Mouse (Mus musculus) C2C12 (cell line): ENCODE data around the gene Elf1. TPM values are rescaled to one million over a fixed set of nuclear protein-coding genes. Genes with fewer than 3 reads are reported as not detected.
A peak's percentile ranks its signal among the peaks of the same experiment; 100 is the strongest.
"Not testable (repeated sequence)": the region's sequence is repeated elsewhere in the genome, so short reads cannot be mapped to it uniquely, and the experiment has no call there.

Experiments
- H3K27me3 ChIP-seq: one replicate; pipeline ENCODE4 v1.6.1; 2011; ENCODE audit not compliant: control insufficient read depth, insufficient read depth, insufficient read length
- H3K36me3 ChIP-seq: one replicate; pipeline ENCODE4 v1.6.1; 2011; ENCODE audit not compliant: control insufficient read depth, insufficient read depth
- H3K4me3 ChIP-seq: one replicate; pipeline ENCODE4 v1.5.1; 2011; ENCODE audit warnings: mild to moderate bottlenecking, control low read depth; ENCODE audit not compliant: poor library complexity, insufficient read depth, severe bottlenecking
- H3K79me2 ChIP-seq: one replicate; pipeline ENCODE4 v1.6.1; 2011; ENCODE audit not compliant: control insufficient read depth, insufficient read depth
- H3K79me3 ChIP-seq: one replicate; pipeline ENCODE4 v1.6.1; 2011; ENCODE audit warnings: low read depth, control low read depth
- H3ac ChIP-seq: one replicate; pipeline ENCODE3; 2011; ENCODE audit warnings: low read depth; ENCODE audit not compliant: control insufficient read depth, insufficient read length
- CEBPB ChIP-seq: IDR thresholded peaks from one replicate; pipeline ENCODE4 v1.6.1; 2011; ENCODE audit warnings: low read depth, mild to moderate bottlenecking, control low read depth, moderate library complexity
- CTCF ChIP-seq: IDR thresholded peaks from one replicate; pipeline ENCODE4 v1.5.1; 2011; ENCODE audit not compliant: control insufficient read depth, insufficient read depth, insufficient read length
- FOSL1 ChIP-seq: IDR thresholded peaks from one replicate; pipeline ENCODE4 v1.8.0; 2011; ENCODE audit warnings: mild to moderate bottlenecking, low read length; ENCODE audit not compliant: poor library complexity, insufficient read depth, severe bottlenecking
- MAX ChIP-seq: IDR thresholded peaks from one replicate; pipeline ENCODE4 v1.6.1; 2011; ENCODE audit warnings: mild to moderate bottlenecking, control low read depth
- MYOD1 ChIP-seq: IDR thresholded peaks from one replicate; pipeline ENCODE4 v1.6.1; 2011; ENCODE audit warnings: low read depth; ENCODE audit not compliant: control insufficient read depth, insufficient read length
- MYOG ChIP-seq: IDR thresholded peaks from one replicate; pipeline ENCODE4 v1.6.1; 2011; ENCODE audit not compliant: control insufficient read depth, insufficient read length; ENCODE audit errors: extremely low read depth
- USF1 ChIP-seq: IDR thresholded peaks from one replicate; pipeline ENCODE4 v1.6.1; 2011; ENCODE audit warnings: low read depth, mild to moderate bottlenecking, control low read depth, moderate library complexity
- polyA plus RNA-seq: library from polyadenylated mRNA; unstranded; fragments of >200 nt; fragmentation: generic; extraction: Trizol; gene quantifications from one replicate; pipeline ENCODE4 v1.2.1, GENCODE M21; 2012; ENCODE audit warnings: missing spikeins

The Elf1 gene
- polyA plus RNA-seq, 1 experiment, result 3.4 TPM

- no peaks in the 10 kb centered on the region for H3K79me3 ChIP-seq
- TF ChIP-seq MYOG, result no peak
- TF ChIP-seq FOSL1, result no peak
- TF ChIP-seq CEBPB, result no peak
- no peak for TF ChIP-seq MAX
- no peak for TF ChIP-seq MYOD1
- TF ChIP-seq CTCF, result no peak
- no peak for TF ChIP-seq USF1
- H3K36me3 ChIP-seq, result no peaks in the 10 kb centered on the region
- no peak overlapping the region for H3ac ChIP-seq
- no peak overlapping the region for H3K4me3 ChIP-seq
- no peaks in the 10 kb centered on the region for H3K79me2 ChIP-seq
- no peaks in the 10 kb centered on the region for H3K27me3 ChIP-seq
Observed at GRCm38 (mm10) chr14:79445055-79445620, 35.9 kb upstream of the Elf1 start.

GRCm38 (mm10) chr14:79451681-79452590 lies 29.1 kb upstream of the Elf1 start, which contains the start of gene Kbtbd6:
Gene Kbtbd6, plus strand, starts transcription at chr14:79451835.
- H3ac ChIP-seq, result peak within 1 kb of the TSS; percentile 24
- not testable (repeated sequence) for H3K79me2 ChIP-seq, H3K79me3 ChIP-seq, H3K27me3 ChIP-seq, H3K4me3 ChIP-seq, H3K36me3 ChIP-seq
- TF ChIP-seq MAX, result peak; percentile 45

GRCm38 (mm10) chr14:79452591-79452934 lies 28.4 kb upstream of the Elf1 start:
- H3K36me3 ChIP-seq, H3K79me2 ChIP-seq, H3ac ChIP-seq, H3K79me3 ChIP-seq, H3K27me3 ChIP-seq, H3K4me3 ChIP-seq: not testable (repeated sequence)

GRCm38 (mm10) chr14:79460401-79460800 lies 20.6 kb upstream of the Elf1 start:
- Histone ChIP-seq H3K4me3 (no peak overlapping the region), H3K79me2 (no peaks in the 10 kb centered on the region), H3K27me3 (no peaks in the 10 kb centered on the region), H3K36me3 (peaks cover 38% of the 10 kb centered on the region), H3K79me3 (no peaks in the 10 kb centered on the region), H3ac (no peak overlapping the region)
- no peak for TF ChIP-seq MYOD1
- no peak for TF ChIP-seq CTCF
- no peak for TF ChIP-seq MAX
- no peak for TF ChIP-seq MYOG
- TF ChIP-seq CEBPB, result no peak
- TF ChIP-seq USF1, result no peak
- TF ChIP-seq FOSL1, result no peak

DNA sequence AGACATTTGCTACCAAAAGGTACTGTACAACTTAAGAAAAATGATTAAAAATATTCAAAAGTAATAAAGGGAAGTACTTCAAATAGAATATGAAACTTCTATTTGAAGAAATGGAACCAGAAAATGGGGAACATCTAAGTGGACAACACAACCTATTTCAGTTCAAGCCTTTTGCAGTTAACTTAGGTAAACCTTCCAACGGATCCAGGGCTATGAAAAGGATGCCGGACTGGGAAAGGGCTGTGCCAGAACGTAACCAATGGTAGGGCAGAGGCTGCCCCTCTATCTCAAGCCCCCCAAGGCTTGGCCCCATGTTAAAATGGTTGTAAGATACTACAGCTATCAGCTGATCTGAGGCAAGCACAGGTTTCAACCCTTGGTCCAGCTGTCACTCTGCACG lies 20.0 kb upstream of the Elf1 start:
- no peak for TF ChIP-seq MYOG
- TF ChIP-seq USF1, result no peak
- no peak for TF ChIP-seq FOSL1
- Histone ChIP-seq H3K79me3 (no peaks in the 10 kb centered on the region), H3K36me3 (peaks cover 44% of the 10 kb centered on the region), H3ac (no peak overlapping the region), H3K4me3 (no peak overlapping the region), H3K27me3 (no peaks in the 10 kb centered on the region), H3K79me2 (no peaks in the 10 kb centered on the region)

GRCm38 (mm10) chr14:79465623-79466022 lies 15.4 kb upstream of the Elf1 start:
- TF ChIP-seq MYOD1, result no peak
- Histone ChIP-seq H3K79me2 (no peaks in the 10 kb centered on the region), H3K36me3 (peaks cover 86% of the 10 kb centered on the region), H3ac (no peak overlapping the region), H3K4me3 (no peak overlapping the region), H3K27me3 (no peaks in the 10 kb centered on the region), H3K79me3 (no peaks in the 10 kb centered on the region)
